Mouse (Mus musculus) adrenal gland (tissue): ENCODE measurements around the gene Gm13287.
"Not testable (repeated sequence)": the region's sequence is repeated elsewhere in the genome, so short reads cannot be mapped to it uniquely, and the experiment has no call there.

Experiments used
- intact Hi-C: fragments of 180-260 bp; cut with DNase I; formaldehyde crosslinking; loops from one replicate; pipeline ENCODE4 v1.15.1; 2025

Gm13287 gene

GRCm38 (mm10) chr4:88797097-88797496, 6.0 kb upstream of the Gm13287 start, which contains the start of gene Gm13279:
Gm13279 (plus strand) TSS chr4:88797397.
- intact Hi-C loops, result not testable (repeated sequence)

GRCm38 (mm10) chr4:88799365-88799764, 3.7 kb upstream of the Gm13287 start, which contains the start of gene Gm13285:
Gm13285 (plus strand) TSS chr4:88799665.
- intact Hi-C loops, result not testable (repeated sequence)

GRCm38 (mm10) chr4:88805231-88805630, 2.2 kb downstream of the Gm13287 start, which contains the start of gene Gm13288:
Gm13288 (plus strand) TSS chr4:88805531.
- intact Hi-C loops, result not testable (repeated sequence)

- intact Hi-C loops, result not testable (repeated sequence)
These were observed 2.7 kb downstream of the Gm13287 start for GRCm38 (mm10) chr4:88805761-88806160.

- intact Hi-C loops, result no loop called here
These were observed 12.9 kb downstream of the Gm13287 start, which contains the start of gene Ifna7 for GRCm38 (mm10) chr4:88815928-88816327. Ifna7 (plus strand) TSS chr4:88816228.

- intact Hi-C loops, result loop anchor here (5.0 kb wide), 1 partner anchor 137 kb away; the partner anchor contains the start of gene Ifna2
These were observed 16.6 kb downstream of the Gm13287 start, which contains the start of gene Ifna11 for GRCm38 (mm10) chr4:88819659-88820058. Ifna11 (plus strand) TSS chr4:88819959.

GRCm38 (mm10) chr4:88822995-88823394, 19.9 kb downstream of the Gm13287 start:
- intact Hi-C loops, result loop anchor here (5.0 kb wide), 1 partner anchor 141 kb away; the partner anchor contains the start of gene Ifna2

- intact Hi-C loops, result not testable (repeated sequence)
These were observed 24.1 kb downstream of the Gm13287 start, which contains the start of gene Ifna6 for GRCm38 (mm10) chr4:88827116-88827515. Ifna6 (plus strand) TSS chr4:88827416.

GRCm38 (mm10) chr4:88830523-88830922, 27.5 kb downstream of the Gm13287 start:
- intact Hi-C loops, result no loop called here

GRCm38 (mm10) chr4:88835225-88835624, 32.2 kb downstream of the Gm13287 start, which contains the start of gene Ifna5:
Ifna5 (plus strand) TSS chr4:88835525.
- intact Hi-C loops, result not testable (repeated sequence)

GRCm38 (mm10) chr4:88838828-88839227, 35.8 kb downstream of the Gm13287 start:
- intact Hi-C loops, result no loop called here

- intact Hi-C loops, result no loop called here
These were observed 37.0 kb downstream of the Gm13287 start for GRCm38 (mm10) chr4:88840058-88840457.

- intact Hi-C loops, result no loop called here
These were observed 38.4 kb downstream of the Gm13287 start, which contains the start of gene Ifna4 for GRCm38 (mm10) chr4:88841438-88841911. Ifna4 (plus strand) TSS chr4:88841861.

- intact Hi-C loops, result no loop called here
These were observed 42.3 kb downstream of the Gm13287 start for GRCm38 (mm10) chr4:88845334-88845733.

GRCm38 (mm10) chr4:88849698-88850097, 46.6 kb downstream of the Gm13287 start, which contains the start of gene Ifna1:
Ifna1 (plus strand) TSS chr4:88850087.
- intact Hi-C loops, result no loop called here

- intact Hi-C loops, result no loop called here
These were observed 48.1 kb downstream of the Gm13287 start for GRCm38 (mm10) chr4:88851026-88851763.
